Mouse (Mus musculus): ENCODE measurements around the gene Gpsm2. TPM values are rescaled to one million over a fixed set of nuclear protein-coding genes. Genes with fewer than 3 reads are reported as not detected.
"Not testable (repeated sequence)": the region's sequence is repeated elsewhere in the genome, so short reads cannot be mapped to it uniquely, and the experiment has no call there.

Gpsm2 gene
- polyA plus RNA-seq, 1 experiment from 2014 or later = 34.6 TPM

DNA sequence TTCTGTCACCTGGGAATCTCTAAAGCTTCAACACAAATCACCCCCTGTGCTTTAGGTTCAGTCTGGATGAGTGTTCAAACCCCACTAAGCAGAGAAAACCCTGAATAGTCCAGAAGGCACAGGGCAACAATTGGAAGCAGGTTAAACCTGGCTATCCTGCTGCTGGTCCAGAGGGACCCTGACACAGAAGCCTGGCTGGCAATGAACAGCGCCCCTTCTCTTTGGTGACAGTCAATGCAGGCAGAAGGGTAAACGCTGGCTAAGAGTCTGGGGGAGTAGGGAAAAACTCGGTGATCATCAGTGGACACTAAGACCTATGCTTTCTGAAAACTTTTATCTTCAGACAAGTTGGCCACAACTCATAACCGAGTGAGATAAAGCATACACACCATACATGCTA is 22.3 kb downstream of the Gpsm2 start:
- no peak overlapping the region for H3K4me3 ChIP-seq
- H3K36me3 ChIP-seq = peaks cover 62% of the 10 kb centered on the region
- ATAC-seq (ENCODE audit: insufficient number of reproducible peaks, low FRiP score) = no peak
- no peaks in the 10 kb centered on the region for H3K27me3 ChIP-seq (replicated peaks)
- 90% methylated on average over 4 of the region's 4 CpGs for WGBS
- no peak overlapping the region for H3K27ac ChIP-seq (ENCODE audit: poor library complexity, severe bottlenecking)
- no peak overlapping the region for H3K4me2 ChIP-seq
- H3K4me1 ChIP-seq (replicated peaks) = no peaks in the 10 kb centered on the region
- H3K9ac ChIP-seq = no peak overlapping the region
- H3K9me3 ChIP-seq (replicated peaks) = no peaks in the 10 kb centered on the region

DNA sequence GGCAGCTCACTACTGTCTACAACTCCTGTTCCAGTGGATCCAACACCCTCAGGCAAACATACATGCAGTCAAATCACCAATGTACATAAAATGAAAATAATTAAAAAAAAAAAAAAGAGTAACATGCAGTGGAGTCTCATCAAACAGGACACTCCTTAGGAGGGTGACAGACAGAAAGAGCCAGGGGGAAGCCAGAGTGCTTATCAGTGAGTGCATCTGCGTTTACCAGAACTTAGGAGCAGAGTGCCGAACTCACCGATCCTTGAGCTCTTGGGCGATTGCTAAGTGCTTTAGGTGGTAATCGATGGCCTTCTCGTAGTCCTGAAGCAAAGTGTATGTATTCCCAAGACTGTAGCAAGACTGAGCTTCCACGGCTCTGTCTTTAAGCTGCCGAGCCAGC is 23.4 kb downstream of the Gpsm2 start:
- no peaks in the 10 kb centered on the region for H3K27me3 ChIP-seq (replicated peaks)
- ATAC-seq (ENCODE audit: insufficient number of reproducible peaks, low FRiP score) = no peak
- no peak overlapping the region for H3K27ac ChIP-seq (ENCODE audit: poor library complexity, severe bottlenecking)
- peaks cover 70% of the 10 kb centered on the region for H3K36me3 ChIP-seq
- WGBS = 85% methylated on average over 8 of the region's 8 CpGs
- no peak overlapping the region for H3K4me3 ChIP-seq
- H3K9me3 ChIP-seq (replicated peaks) = no peaks in the 10 kb centered on the region
- H3K9ac ChIP-seq = no peak overlapping the region
- H3K4me1 ChIP-seq (replicated peaks) = no peaks in the 10 kb centered on the region
- H3K4me2 ChIP-seq = no peak overlapping the region

DNA sequence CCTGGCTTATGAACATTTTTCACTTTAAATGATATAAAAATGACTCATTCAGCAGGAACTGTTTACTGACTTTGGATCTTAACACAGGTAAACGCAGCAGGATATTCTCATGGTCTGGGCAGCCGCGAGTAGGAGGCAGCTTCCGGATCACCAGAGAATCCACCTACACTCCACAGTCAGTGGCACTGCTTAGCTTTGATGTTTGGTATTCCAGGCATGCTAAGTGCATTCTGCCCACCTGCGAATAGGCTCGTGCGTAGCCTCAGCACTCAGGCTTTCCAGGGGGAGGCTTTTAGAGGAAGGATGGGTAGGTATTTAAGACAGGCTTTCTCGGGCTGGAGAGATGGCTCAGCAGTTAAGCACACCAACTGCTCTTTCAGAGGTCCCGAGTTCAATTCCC is 27.8 kb downstream of the Gpsm2 start:
- H3K27ac ChIP-seq (ENCODE audit: poor library complexity, severe bottlenecking) = no peak overlapping the region
- WGBS = 71% methylated on average over 9 of the region's 9 CpGs
- H3K4me1 ChIP-seq (replicated peaks) = no peaks in the 10 kb centered on the region
- H3K36me3 ChIP-seq = peaks cover 56% of the 10 kb centered on the region
- H3K4me2 ChIP-seq = no peak overlapping the region
- ATAC-seq (ENCODE audit: insufficient number of reproducible peaks, low FRiP score) = no peak
- no peak overlapping the region for H3K4me3 ChIP-seq
- H3K9me3 ChIP-seq (replicated peaks) = no peaks in the 10 kb centered on the region
- H3K27me3 ChIP-seq (replicated peaks) = no peaks in the 10 kb centered on the region
- H3K9ac ChIP-seq = no peak overlapping the region

- H3K4me3 ChIP-seq = no peak overlapping the region
- no peak overlapping the region for H3K27ac ChIP-seq (ENCODE audit: poor library complexity, severe bottlenecking)
- peaks cover 57% of the 10 kb centered on the region for H3K36me3 ChIP-seq
- no peaks in the 10 kb centered on the region for H3K4me1 ChIP-seq (replicated peaks)
- no peaks in the 10 kb centered on the region for H3K27me3 ChIP-seq (replicated peaks)
- 86% methylated on average over 4 of the region's 4 CpGs for WGBS
- no peaks in the 10 kb centered on the region for H3K9me3 ChIP-seq (replicated peaks)
- H3K4me2 ChIP-seq = no peak overlapping the region
- no peak overlapping the region for H3K9ac ChIP-seq
- ATAC-seq (ENCODE audit: insufficient number of reproducible peaks, low FRiP score) = no peak
Observed at GRCm38 (mm10) chr3:108689979-108690378, 32.1 kb downstream of the Gpsm2 start.

DNA sequence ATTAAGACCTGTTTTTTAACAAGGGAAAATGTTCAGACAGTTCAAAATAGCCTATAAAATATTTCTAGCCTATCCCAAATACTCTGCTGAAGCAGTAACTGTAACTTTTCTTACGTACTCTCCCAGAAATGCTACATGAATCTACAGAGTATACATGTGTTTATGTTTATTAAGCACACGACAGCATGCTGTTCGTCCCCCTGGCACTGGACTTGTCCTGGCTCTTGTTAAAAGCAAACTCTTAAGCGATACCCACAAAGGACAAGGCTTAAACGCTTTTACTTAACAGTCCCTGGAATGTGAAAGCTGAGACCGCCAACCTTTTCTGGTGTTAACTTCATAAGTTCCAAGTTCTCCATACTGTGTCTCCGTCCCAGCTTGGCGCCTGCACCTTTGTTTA is 32.7 kb downstream of the Gpsm2 start:
- H3K4me3 ChIP-seq = no peak overlapping the region
- H3K4me1 ChIP-seq (replicated peaks) = no peaks in the 10 kb centered on the region
- H3K4me2 ChIP-seq = no peak overlapping the region
- 85% methylated on average over 8 of the region's 8 CpGs for WGBS
- no peaks in the 10 kb centered on the region for H3K27me3 ChIP-seq (replicated peaks)
- no peak overlapping the region for H3K27ac ChIP-seq (ENCODE audit: poor library complexity, severe bottlenecking)
- H3K36me3 ChIP-seq = peaks cover 54% of the 10 kb centered on the region
- no peaks in the 10 kb centered on the region for H3K9me3 ChIP-seq (replicated peaks)
- no peak overlapping the region for H3K9ac ChIP-seq
- no peak for ATAC-seq (ENCODE audit: insufficient number of reproducible peaks, low FRiP score)

GRCm38 (mm10) chr3:108689015-108689441 is 33.1 kb downstream of the Gpsm2 start:
- no peak overlapping the region for H3K9ac ChIP-seq
- ATAC-seq (ENCODE audit: insufficient number of reproducible peaks, low FRiP score) = no peak
- H3K4me1 ChIP-seq (replicated peaks) = no peaks in the 10 kb centered on the region
- no peak overlapping the region for H3K27ac ChIP-seq (ENCODE audit: poor library complexity, severe bottlenecking)
- no peaks in the 10 kb centered on the region for H3K9me3 ChIP-seq (replicated peaks)
- WGBS = 86% methylated on average over 6 of the region's 6 CpGs
- peaks cover 54% of the 10 kb centered on the region for H3K36me3 ChIP-seq
- no peak overlapping the region for H3K4me3 ChIP-seq
- no peaks in the 10 kb centered on the region for H3K27me3 ChIP-seq (replicated peaks)
- H3K4me2 ChIP-seq = no peak overlapping the region

- Histone ChIP-seq H3K4me1 (replicated peaks) (no peaks in the 10 kb centered on the region), H3K27ac (ENCODE audit: poor library complexity, severe bottlenecking) (no peak overlapping the region), H3K4me3 (no peak overlapping the region), H3K4me2 (no peak overlapping the region), H3K27me3 (replicated peaks) (no peaks in the 10 kb centered on the region), H3K9ac (no peak overlapping the region), H3K9me3 (replicated peaks) (no peaks in the 10 kb centered on the region), H3K36me3 (peaks cover 76% of the 10 kb centered on the region)
- no peak for ATAC-seq (ENCODE audit: insufficient number of reproducible peaks, low FRiP score)
- WGBS = 95% methylated on average over 7 of the region's 7 CpGs
Observed at GRCm38 (mm10) chr3:108685701-108686100, 36.4 kb downstream of the Gpsm2 start.

GRCm38 (mm10) chr3:108683597-108683996 is 38.5 kb downstream of the Gpsm2 start:
- not testable (repeated sequence) for H3K27me3 ChIP-seq (replicated peaks); H3K27ac ChIP-seq (ENCODE audit: poor library complexity, severe bottlenecking); H3K9me3 ChIP-seq (replicated peaks); H3K9ac ChIP-seq; ATAC-seq (ENCODE audit: insufficient number of reproducible peaks, low FRiP score); H3K4me2 ChIP-seq; H3K4me3 ChIP-seq; H3K4me1 ChIP-seq (replicated peaks)
- 90% methylated on average over 5 of the region's 5 CpGs for WGBS
- peaks cover 80% of the 10 kb centered on the region for H3K36me3 ChIP-seq

- H3K4me2 ChIP-seq = no peak overlapping the region
- H3K4me1 ChIP-seq (replicated peaks) = no peaks in the 10 kb centered on the region
- no peak overlapping the region for H3K27ac ChIP-seq (ENCODE audit: poor library complexity, severe bottlenecking)
- H3K36me3 ChIP-seq = peaks cover 83% of the 10 kb centered on the region
- no peaks in the 10 kb centered on the region for H3K27me3 ChIP-seq (replicated peaks)
- no peak overlapping the region for H3K9ac ChIP-seq
- no peak for ATAC-seq (ENCODE audit: insufficient number of reproducible peaks, low FRiP score)
- H3K9me3 ChIP-seq (replicated peaks) = no peaks in the 10 kb centered on the region
- H3K4me3 ChIP-seq = no peak overlapping the region
- WGBS = 83% methylated on average over 4 of the region's 4 CpGs
Observed at GRCm38 (mm10) chr3:108681004-108681403, 41.1 kb downstream of the Gpsm2 start.

- Histone ChIP-seq H3K9ac (no peak overlapping the region), H3K36me3 (peaks cover 76% of the 10 kb centered on the region), H3K4me3 (no peak overlapping the region), H3K4me1 (replicated peaks) (no peaks in the 10 kb centered on the region), H3K4me2 (no peak overlapping the region), H3K9me3 (replicated peaks) (no peaks in the 10 kb centered on the region), H3K27ac (ENCODE audit: poor library complexity, severe bottlenecking) (no peak overlapping the region), H3K27me3 (replicated peaks) (no peaks in the 10 kb centered on the region)
- no peak for ATAC-seq (ENCODE audit: insufficient number of reproducible peaks, low FRiP score)
- WGBS = 81% methylated on average over 4 of the region's 4 CpGs
Observed at GRCm38 (mm10) chr3:108676616-108677015, 45.5 kb downstream of the Gpsm2 start.

GRCm38 (mm10) chr3:108660941-108661340 is 61.2 kb downstream of the Gpsm2 start:
- Histone ChIP-seq H3K27ac (ENCODE audit: poor library complexity, severe bottlenecking) (no peak overlapping the region), H3K27me3 (replicated peaks) (no peaks in the 10 kb centered on the region), H3K4me1 (replicated peaks) (no peaks in the 10 kb centered on the region), H3K4me2 (no peak overlapping the region), H3K4me3 (no peak overlapping the region), H3K9ac (no peak overlapping the region), H3K36me3 (peaks cover 53% of the 10 kb centered on the region), H3K9me3 (replicated peaks) (0 out of 2 replicates have a peak, but pooled peaks cover 4% of the 10 kb centered on the region)
- no peak for ATAC-seq (ENCODE audit: insufficient number of reproducible peaks, low FRiP score)
- 73% methylated on average over 1 of the region's 1 CpGs for WGBS

DNA sequence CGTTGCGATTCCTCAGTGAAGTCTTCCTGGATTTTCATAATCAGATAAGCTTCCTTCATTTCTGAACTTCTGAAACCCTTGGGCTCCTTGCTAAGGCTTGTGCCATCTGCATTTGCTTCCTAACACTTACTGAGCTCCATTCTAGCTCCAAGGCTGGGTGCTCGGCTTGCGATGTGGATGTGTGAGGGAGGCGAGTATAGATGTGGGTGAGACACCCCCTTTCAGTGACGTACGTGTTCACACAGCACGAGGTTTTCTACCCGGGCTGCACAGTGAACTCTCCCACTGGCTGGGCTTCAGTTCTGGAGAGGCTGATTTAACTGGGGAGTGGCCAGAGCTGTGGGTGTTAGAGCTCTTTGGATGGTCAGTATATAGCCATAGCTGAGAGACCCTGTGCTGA is 63.5 kb downstream of the Gpsm2 start:
- Histone ChIP-seq H3K27me3 (replicated peaks) (no peaks in the 10 kb centered on the region), H3K4me2 (no peak overlapping the region), H3K4me1 (replicated peaks) (peaks cover 9% of the 10 kb centered on the region; the same call in 1 of the 2 replicates), H3K36me3 (peaks cover 31% of the 10 kb centered on the region), H3K9ac (no peak overlapping the region), H3K4me3 (no peak overlapping the region), H3K27ac (ENCODE audit: poor library complexity, severe bottlenecking) (no peak overlapping the region), H3K9me3 (replicated peaks) (0 out of 2 replicates have a peak, but pooled peaks cover 4% of the 10 kb centered on the region)
- WGBS = 89% methylated on average over 9 of the region's 9 CpGs
- no peak for ATAC-seq (ENCODE audit: insufficient number of reproducible peaks, low FRiP score)

Data from heart, embryonic 12.5 days (tissue).